Mouse (Mus musculus): ENCODE data around the gene Pdik1l. TPM values are rescaled to one million over a fixed set of nuclear protein-coding genes. Genes with fewer than 3 reads are reported as not detected.

The Pdik1l gene
- total and polyA plus RNA-seq, 3 experiments: 1.00 to 7.6 (median 5.3) TPM

DNA sequence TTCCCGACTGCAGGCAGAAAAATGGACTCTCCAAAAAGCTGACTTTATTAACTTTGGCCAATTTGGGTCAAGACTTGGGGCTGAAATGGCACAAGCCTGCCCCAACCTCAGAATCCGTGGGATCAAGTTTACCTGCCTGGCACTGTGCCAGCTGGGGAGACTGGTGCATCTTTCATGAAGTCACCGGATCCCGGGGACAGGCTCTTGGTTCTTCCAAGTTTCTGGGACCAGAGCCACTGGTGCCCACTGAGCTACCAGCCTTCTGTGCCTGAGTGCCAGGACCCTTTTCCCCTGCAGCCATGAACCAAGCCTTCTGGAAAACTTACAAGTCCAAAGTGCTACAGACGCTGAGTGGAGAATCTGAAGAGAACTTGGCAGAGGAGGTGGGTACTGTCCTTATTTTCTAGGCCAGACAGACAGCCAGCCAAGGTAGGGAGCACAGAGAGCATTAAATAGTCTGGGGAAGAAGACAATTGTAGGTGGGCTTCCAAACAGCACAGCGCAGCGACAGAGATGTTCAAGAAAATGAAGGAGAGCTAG is 40.9 kb downstream of the Pdik1l start, which contains the start of gene Gm30191:
Gene Gm30191 (plus strand): TSS at position 217 of the 540 bp plus-strand sequence.
- H3K4me3 ChIP-seq: no peak within 1 kb of the TSS
- DNase-seq: no peak

DNA sequence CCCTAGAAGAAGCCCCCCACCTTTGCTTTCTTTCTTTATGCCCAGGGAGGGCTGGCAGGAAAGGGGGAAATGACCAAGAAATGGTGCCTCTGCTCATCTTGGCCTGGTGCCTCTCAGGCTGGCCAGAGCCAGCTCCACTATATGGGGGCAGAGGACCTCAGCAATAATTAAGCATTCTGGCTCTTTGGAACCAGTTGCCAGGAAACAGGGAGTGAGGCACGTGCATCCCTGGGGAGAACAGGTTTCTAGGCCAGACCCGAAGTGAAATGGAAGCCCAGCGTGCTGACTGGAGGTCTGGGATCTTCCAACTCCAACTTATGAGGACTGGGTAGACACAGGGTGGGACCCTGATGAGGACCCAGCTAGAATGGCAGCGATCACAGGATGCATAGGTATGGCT is 41.4 kb downstream of the Pdik1l start:
- TF ChIP-seq POLR2A (IDR thresholded peaks at IDR 0.05; ENCODE audit: insufficient read depth, low read depth, low read length) (no peak), EP300 (IDR thresholded peaks at IDR 0.05; ENCODE audit: insufficient read depth, low read depth, low read length) (no peak), CTCF (IDR thresholded peaks at IDR 0.05) (no peak)
- Histone ChIP-seq H3K27ac (no peak overlapping the region), H3K4me1 (ENCODE audit: control insufficient read depth, insufficient read depth, low read length) (peaks cover 4% of the 10 kb centered on the region), H3K27me3 (ENCODE audit: control insufficient read depth, insufficient read depth, low read length) (no peaks in the 10 kb centered on the region), H3K79me2 (replicated peaks; ENCODE audit: control insufficient read depth, insufficient read depth, low read length) (no peaks in the 10 kb centered on the region), H3K36me3 (ENCODE audit: control insufficient read depth, insufficient read depth, low read length) (no peaks in the 10 kb centered on the region), H3K4me3 (no peak overlapping the region), H3K9ac (ENCODE audit: low read depth, low read length) (no peak overlapping the region)
- intact Hi-C loops (cut with DNase I): loop anchor here (5.0 kb wide), 1 partner anchor 221 kb away; the partner anchor contains the start of gene Stmn1
- DNase-seq: no peak
- 32% methylated on average over 4 of the region's 4 CpGs for WGBS

More for the DNA sequence above, 40.9 kb downstream of the Pdik1l start, which contains the start of gene Gm30191:
- Histone ChIP-seq H3K27ac (no peak within 1 kb of the TSS), H3K4me1 (ENCODE audit: control insufficient read depth, insufficient read depth, low read length) (peaks cover 4% of the 10 kb centered on the region), H3K9ac (ENCODE audit: low read depth, low read length) (no peak within 1 kb of the TSS), H3K36me3 (ENCODE audit: control insufficient read depth, insufficient read depth, low read length) (no peaks in the 10 kb centered on the region), H3K79me2 (replicated peaks; ENCODE audit: control insufficient read depth, insufficient read depth, low read length) (no peaks in the 10 kb centered on the region), H3K27me3 (ENCODE audit: control insufficient read depth, insufficient read depth, low read length) (no peaks in the 10 kb centered on the region)
- TF ChIP-seq CTCF (IDR thresholded peaks at IDR 0.05) (no peak), POLR2A (IDR thresholded peaks at IDR 0.05; ENCODE audit: insufficient read depth, low read depth, low read length) (no peak), EP300 (IDR thresholded peaks at IDR 0.05; ENCODE audit: insufficient read depth, low read depth, low read length) (no peak)
- WGBS: 74% methylated on average over 7 of the region's 7 CpGs
- intact Hi-C loops (cut with DNase I): loop anchor here (5.0 kb wide), 1 partner anchor 221 kb away; the partner anchor contains the start of gene Stmn1

DNA sequence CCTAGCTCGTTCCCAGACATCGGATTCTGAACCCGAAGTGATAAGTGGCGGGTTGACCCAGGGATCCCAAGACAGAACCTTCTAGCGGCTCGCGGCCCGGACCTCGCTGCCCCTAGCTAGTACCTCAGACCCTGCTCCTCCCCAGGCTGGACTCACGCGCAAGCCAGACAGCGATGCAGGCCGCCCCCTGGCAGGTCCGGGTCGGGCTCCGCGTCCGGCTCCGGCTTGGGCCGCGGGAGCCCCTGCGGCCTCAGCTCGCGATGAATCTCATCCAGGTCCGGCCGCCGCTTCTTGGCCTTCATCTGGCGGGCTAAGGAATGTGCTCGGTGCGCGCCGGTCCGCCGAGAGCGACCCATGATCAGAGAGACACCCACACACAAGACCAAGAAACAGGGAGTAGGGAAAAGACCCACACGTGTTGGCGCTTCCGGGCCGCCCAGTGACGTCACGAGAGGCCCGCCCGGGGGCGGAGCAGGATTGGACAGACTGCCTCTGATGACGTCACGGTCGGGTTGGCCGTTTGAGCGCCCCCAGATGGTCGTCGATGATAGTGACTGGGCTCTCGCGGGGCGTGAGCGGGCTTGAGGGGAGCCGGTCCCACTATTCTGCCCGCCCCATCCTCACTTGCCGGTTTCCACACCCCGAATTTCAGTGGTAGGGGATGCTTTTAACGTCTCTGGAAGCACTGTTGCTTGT is 42.4 kb downstream of the Pdik1l start, which contains the start of gene Zfp593:
Gene Zfp593 (minus strand): TSS at position 445 of the 696 bp plus-strand sequence.
- DNase-seq: peak; percentile 93 to 96
- Histone ChIP-seq H3K27ac (peak within 1 kb of the TSS; percentile 42), H3K79me2 (replicated peaks; ENCODE audit: control insufficient read depth, insufficient read depth, low read length) (no peaks in the 10 kb centered on the region)

DNA sequence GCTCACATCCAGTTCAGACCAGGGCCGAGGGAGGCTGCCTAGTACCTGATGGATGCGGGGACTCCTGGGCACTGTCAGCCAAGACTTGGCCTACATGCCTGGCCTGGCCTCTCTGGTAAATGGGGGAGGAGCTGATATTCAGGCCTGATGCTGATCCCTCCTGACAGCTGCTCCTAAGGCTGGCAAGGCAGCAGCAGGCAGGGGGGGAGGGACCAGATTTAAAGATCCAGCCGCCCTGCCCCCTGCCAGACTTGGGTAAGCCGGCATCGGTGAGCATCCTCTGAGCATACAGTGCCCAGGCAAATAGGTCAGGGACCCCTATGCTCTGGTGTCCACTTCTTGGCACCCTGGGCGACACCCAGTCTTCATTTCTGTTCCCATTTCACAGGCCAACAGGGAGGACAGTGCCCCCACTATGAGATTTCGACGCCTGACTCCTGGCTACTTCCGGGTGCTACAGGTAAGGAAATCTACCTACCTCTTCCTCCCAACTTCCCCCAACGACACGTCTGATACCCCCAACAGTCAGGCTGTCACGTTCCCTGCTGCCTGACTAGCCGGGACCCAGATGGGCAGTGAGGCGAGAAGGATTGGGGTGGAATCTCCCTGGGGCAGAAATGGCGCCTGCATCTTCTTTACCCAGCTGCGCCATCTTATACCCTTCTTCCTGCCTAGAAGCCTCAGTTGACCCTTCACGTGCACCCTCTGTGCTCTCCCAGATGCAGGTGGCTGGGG is 44.0 kb downstream of the Pdik1l start, which contains the start of gene E130218I03Rik:
Gene E130218I03Rik (plus strand): TSS at position 147 of the 735 bp plus-strand sequence.
- H3K4me1 ChIP-seq (ENCODE audit: control insufficient read depth, insufficient read depth, low read length): peaks cover 4% of the 10 kb centered on the region
- H3K27me3 ChIP-seq (ENCODE audit: control insufficient read depth, insufficient read depth, low read length): no peaks in the 10 kb centered on the region
- TF ChIP-seq EP300 (IDR thresholded peaks at IDR 0.05; ENCODE audit: insufficient read depth, low read depth, low read length) (no peak), POLR2A (IDR thresholded peaks at IDR 0.05; ENCODE audit: insufficient read depth, low read depth, low read length) (no peak), CTCF (IDR thresholded peaks at IDR 0.05) (no peak)
- WGBS: 95% methylated on average over 17 of the region's 17 CpGs
- no peaks in the 10 kb centered on the region for H3K79me2 ChIP-seq (replicated peaks; ENCODE audit: control insufficient read depth, insufficient read depth, low read length)
- no peaks in the 10 kb centered on the region for H3K36me3 ChIP-seq (ENCODE audit: control insufficient read depth, insufficient read depth, low read length)
- no peak within 1 kb of the TSS for H3K27ac ChIP-seq
- no peak within 1 kb of the TSS for H3K4me3 ChIP-seq
- intact Hi-C loops (cut with DNase I): loop anchor here (2.0 kb wide), 1 partner anchor 57 kb away; the partner anchor contains the start of gene Cep85
- H3K9ac ChIP-seq (ENCODE audit: low read depth, low read length): no peak within 1 kb of the TSS
- no peak for DNase-seq

More for the DNA sequence above, 42.4 kb downstream of the Pdik1l start, which contains the start of gene Zfp593:
- under 1% methylated on average over 60 of the region's 60 CpGs for WGBS
- TF ChIP-seq POLR2A (IDR thresholded peaks at IDR 0.05; ENCODE audit: insufficient read depth, low read depth, low read length): peak; percentile 56
- peak; percentile 93 for TF ChIP-seq CTCF (IDR thresholded peaks at IDR 0.05)
- no peak for TF ChIP-seq EP300 (IDR thresholded peaks at IDR 0.05; ENCODE audit: insufficient read depth, low read depth, low read length)
- intact Hi-C loops (cut with DNase I): loop anchor here (2.0 to 5.0 kb wide), 2 partner anchors 58 to 222 kb away; partner anchors contain the start of genes Cep85 and Stmn1
- Histone ChIP-seq H3K4me3 (peak within 1 kb of the TSS; percentile 75), H3K9ac (ENCODE audit: low read depth, low read length) (peak within 1 kb of the TSS; percentile 78), H3K4me1 (ENCODE audit: control insufficient read depth, insufficient read depth, low read length) (peaks cover 4% of the 10 kb centered on the region), H3K36me3 (ENCODE audit: control insufficient read depth, insufficient read depth, low read length) (no peaks in the 10 kb centered on the region), H3K27me3 (ENCODE audit: control insufficient read depth, insufficient read depth, low read length) (no peaks in the 10 kb centered on the region)

DNA sequence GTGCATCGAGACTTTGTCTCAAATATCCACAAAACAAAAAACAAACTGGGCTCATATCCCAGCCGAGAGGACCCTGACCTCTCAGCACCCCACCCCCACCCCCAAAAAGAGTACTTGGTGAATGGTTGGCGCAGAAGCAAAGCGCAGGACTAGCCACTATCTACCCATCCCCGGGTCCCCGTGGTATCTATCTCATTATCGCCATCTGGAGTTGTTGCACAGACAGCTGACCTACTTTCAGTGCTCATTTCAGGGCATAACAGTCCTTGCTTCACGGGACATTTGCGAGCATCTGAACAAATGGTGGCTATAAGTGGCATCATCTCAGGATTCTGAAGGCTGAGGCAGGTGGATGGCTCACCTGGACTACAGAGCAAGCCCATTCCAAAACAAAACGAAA is 49.0 kb downstream of the Pdik1l start:
- Histone ChIP-seq H3K36me3 (ENCODE audit: control insufficient read depth, insufficient read depth, low read length) (no peaks in the 10 kb centered on the region), H3K27ac (no peak overlapping the region; the same call in none of the 2 replicates), H3K79me2 (replicated peaks; ENCODE audit: control insufficient read depth, insufficient read depth, low read length) (no peaks in the 10 kb centered on the region), H3K4me3 (peak overlapping the region; percentile 33; the same call in 1 of the 2 replicates), H3K9ac (ENCODE audit: low read depth, low read length) (no peak overlapping the region), H3K27me3 (ENCODE audit: control insufficient read depth, insufficient read depth, low read length) (no peaks in the 10 kb centered on the region), H3K4me1 (ENCODE audit: control insufficient read depth, insufficient read depth, low read length) (peaks cover 1% of the 10 kb centered on the region; the same call in 1 of the 2 replicates)
- intact Hi-C loops (cut with DNase I): no loop called here
- no peak for TF ChIP-seq EP300 (IDR thresholded peaks at IDR 0.05; ENCODE audit: insufficient read depth, low read depth, low read length)
- TF ChIP-seq CTCF (IDR thresholded peaks at IDR 0.05): no peak
- no peak for TF ChIP-seq POLR2A (IDR thresholded peaks at IDR 0.05; ENCODE audit: insufficient read depth, low read depth, low read length)
- 14% methylated on average over 10 of the region's 10 CpGs for WGBS
- no peak for DNase-seq

All from heart, adult 2 months (tissue).